Mouse (Mus musculus) heart, embryonic 16.5 days (tissue): Measurements from ENCODE around the gene Eea1. TPM values are rescaled to one million over a fixed set of nuclear protein-coding genes. Genes with fewer than 3 reads are reported as not detected.

Source experiments
- ATAC-seq: fragments of 200-750 bp; cut with Nextera tagmentation; replicated peaks from 2 replicates; pipeline ENCODE4 v1.8.0; 2017; ENCODE audit warnings: moderate number of reproducible peaks; ENCODE audit not compliant: insufficient read depth, low FRiP score; ENCODE audit errors: extremely low read depth
- H3K27ac ChIP-seq: fragments of 300-500 bp; sonication (generic); 2 replicates; pipeline ENCODE4 v1.5.1; 2014; ENCODE audit warnings: mild to moderate bottlenecking, low read length, control low read depth, moderate library complexity
- H3K27me3 ChIP-seq: fragments of 300-500 bp; sonication (generic); 2 replicates; pipeline ENCODE4 v1.6.1; 2014; ENCODE audit warnings: low read length, mixed read lengths; ENCODE audit not compliant: control insufficient read depth, insufficient read depth
- H3K36me3 ChIP-seq: fragments of 300-500 bp; sonication (generic); 2 replicates; pipeline ENCODE4 v1.6.1; 2014; ENCODE audit not compliant: control insufficient read depth, insufficient read depth
- H3K4me1 ChIP-seq: fragments of 300-500 bp; sonication (generic); 2 replicates; pipeline ENCODE4 v1.6.1; 2014; ENCODE audit warnings: low read length, mixed read lengths; ENCODE audit not compliant: control insufficient read depth, insufficient read depth
- H3K4me2 ChIP-seq: fragments of 300-500 bp; sonication (generic); 2 replicates; pipeline ENCODE4 v1.6.1; 2014; ENCODE audit warnings: low read depth, mild to moderate bottlenecking, control low read depth, low read length
- H3K4me3 ChIP-seq: fragments of 300-500 bp; sonication (generic); 2 replicates; pipeline ENCODE4 v1.5.1; 2014; ENCODE audit warnings: mild to moderate bottlenecking, control low read depth, low read length
- H3K9ac ChIP-seq: fragments of 300-500 bp; sonication (generic); 2 replicates; pipeline ENCODE4 v1.6.1; 2014; ENCODE audit warnings: low read length, control low read depth
- H3K9me3 ChIP-seq: fragments of 300-500 bp; sonication (generic); replicated peaks from 2 replicates; pipeline ENCODE4 v1.6.1; 2016; ENCODE audit warnings: low read length; ENCODE audit not compliant: control insufficient read depth
- WGBS: fragments of 180-500 bp; shearing (Covaris S2); extraction: QIAGEN DNeasy Blood & Tissue Kit; methylation state at CpG from one replicate; pipeline ENCODE4 v1.1.7; 2014; 5-methylcytosine and 5-hydroxymethylcytosine counted together
- polyA plus RNA-seq: library from polyadenylated mRNA; unstranded; fragments of >200 nt; fragmentation: Nextera tagmentation; extraction: Ambion mirVana; gene quantifications from 2 replicates; pipeline ENCODE4 v1.2.1, GENCODE M21; 2015

Eea1 gene
- polyA plus RNA-seq, 1 experiment from 2014 or later, result 16.2 TPM

- H3K9me3 ChIP-seq, result no peaks in the 10 kb centered on the region
- ATAC-seq, result peak; percentile 74
- peak overlapping the region; percentile 59 for H3K4me2 ChIP-seq
- H3K27ac ChIP-seq, result peak overlapping the region; percentile 90
- peak overlapping the region; percentile 64 for H3K9ac ChIP-seq
- no peaks in the 10 kb centered on the region for H3K27me3 ChIP-seq
- peak overlapping the region; percentile 35 for H3K4me3 ChIP-seq
- peaks cover 11% of the 10 kb centered on the region for H3K36me3 ChIP-seq
- H3K4me1 ChIP-seq, result peaks cover 23% of the 10 kb centered on the region
- 21% methylated on average over 3 of the region's 3 CpGs for WGBS
Observed at GRCm38 (mm10) chr10:95970744-95971212, 30.3 kb downstream of the Eea1 start.

GRCm38 (mm10) chr10:95971341-95971740, 30.9 kb downstream of the Eea1 start:
- no peaks in the 10 kb centered on the region; the same call in 1 of the 2 replicates for H3K9me3 ChIP-seq
- peak overlapping the region; percentile 59 for H3K4me2 ChIP-seq
- H3K9ac ChIP-seq, result no peak overlapping the region
- no peaks in the 10 kb centered on the region for H3K27me3 ChIP-seq
- 59% methylated on average over 4 of the region's 4 CpGs for WGBS
- peaks cover 15% of the 10 kb centered on the region for H3K36me3 ChIP-seq
- no peak overlapping the region for H3K4me3 ChIP-seq
- peaks cover 21% of the 10 kb centered on the region for H3K4me1 ChIP-seq
- peak overlapping the region; percentile 90 for H3K27ac ChIP-seq
- no peak for ATAC-seq

- Histone ChIP-seq H3K4me2 (no peak overlapping the region), H3K27ac (no peak overlapping the region), H3K4me3 (no peak overlapping the region), H3K27me3 (no peaks in the 10 kb centered on the region), H3K4me1 (peaks cover 21% of the 10 kb centered on the region), H3K9me3 (no peaks in the 10 kb centered on the region; the same call in 1 of the 2 replicates), H3K9ac (no peak overlapping the region), H3K36me3 (peaks cover 19% of the 10 kb centered on the region)
- WGBS, result 74% methylated on average over 3 of the region's 3 CpGs
- no peak for ATAC-seq
Observed at GRCm38 (mm10) chr10:95971942-95972341, 31.5 kb downstream of the Eea1 start.

GRCm38 (mm10) chr10:95974462-95974861, 34.0 kb downstream of the Eea1 start:
- no peak for ATAC-seq
- no peaks in the 10 kb centered on the region for H3K27me3 ChIP-seq
- no peak overlapping the region for H3K27ac ChIP-seq
- peaks cover 20% of the 10 kb centered on the region for H3K36me3 ChIP-seq
- H3K9ac ChIP-seq, result no peak overlapping the region
- no peak overlapping the region for H3K4me3 ChIP-seq
- H3K4me2 ChIP-seq, result no peak overlapping the region
- H3K4me1 ChIP-seq, result peaks cover 13% of the 10 kb centered on the region
- WGBS, result 86% methylated on average over 3 of the region's 3 CpGs
- H3K9me3 ChIP-seq, result no peaks in the 10 kb centered on the region; the same call in 1 of the 2 replicates

- 98% methylated on average over 2 of the region's 2 CpGs for WGBS
Observed at GRCm38 (mm10) chr10:95976798-95977197, 36.3 kb downstream of the Eea1 start.

GRCm38 (mm10) chr10:95989731-95990130, 49.3 kb downstream of the Eea1 start:
- Histone ChIP-seq H3K4me3 (no peak overlapping the region), H3K4me2 (no peak overlapping the region), H3K9me3 (no peaks in the 10 kb centered on the region), H3K27ac (no peak overlapping the region), H3K36me3 (no peaks in the 10 kb centered on the region), H3K27me3 (no peaks in the 10 kb centered on the region), H3K9ac (no peak overlapping the region), H3K4me1 (peaks cover 2% of the 10 kb centered on the region; the same call in 1 of the 2 replicates)
- WGBS, result 93% methylated on average over 1 of the region's 1 CpGs
- ATAC-seq, result no peak

More at GRCm38 (mm10) chr10:95976798-95977197, 36.3 kb downstream of the Eea1 start:
- H3K9me3 ChIP-seq, result no peaks in the 10 kb centered on the region; the same call in 1 of the 2 replicates
- H3K36me3 ChIP-seq, result peaks cover 20% of the 10 kb centered on the region
- no peak overlapping the region for H3K4me3 ChIP-seq
- H3K27me3 ChIP-seq, result no peaks in the 10 kb centered on the region
- H3K9ac ChIP-seq, result no peak overlapping the region
- no peak overlapping the region for H3K4me2 ChIP-seq
- ATAC-seq, result no peak
- H3K27ac ChIP-seq, result no peak overlapping the region
- H3K4me1 ChIP-seq, result no peaks in the 10 kb centered on the region

- no peak for ATAC-seq
- no peak overlapping the region for H3K9ac ChIP-seq
- H3K4me1 ChIP-seq, result peaks cover 2% of the 10 kb centered on the region; the same call in 1 of the 2 replicates
- H3K27ac ChIP-seq, result no peak overlapping the region
- H3K4me3 ChIP-seq, result no peak overlapping the region
- peaks cover 2% of the 10 kb centered on the region; the same call in 1 of the 2 replicates for H3K36me3 ChIP-seq
- no peaks in the 10 kb centered on the region for H3K9me3 ChIP-seq
- 66% methylated on average over 1 of the region's 1 CpGs for WGBS
- no peak overlapping the region for H3K4me2 ChIP-seq
- no peaks in the 10 kb centered on the region for H3K27me3 ChIP-seq
Observed at GRCm38 (mm10) chr10:95991176-95991575, 50.7 kb downstream of the Eea1 start.

GRCm38 (mm10) chr10:96000904-96001303, 60.5 kb downstream of the Eea1 start:
- no peak overlapping the region for H3K9ac ChIP-seq
- no peak for ATAC-seq
- H3K27ac ChIP-seq, result no peak overlapping the region
- peaks cover 12% of the 10 kb centered on the region for H3K36me3 ChIP-seq
- no peaks in the 10 kb centered on the region for H3K4me1 ChIP-seq
- H3K9me3 ChIP-seq, result no peaks in the 10 kb centered on the region
- H3K4me2 ChIP-seq, result no peak overlapping the region
- no peak overlapping the region for H3K4me3 ChIP-seq
- WGBS, result 60% methylated on average over 5 of the region's 5 CpGs
- no peaks in the 10 kb centered on the region for H3K27me3 ChIP-seq

- Histone ChIP-seq H3K9ac (no peak overlapping the region), H3K9me3 (no peaks in the 10 kb centered on the region), H3K4me3 (no peak overlapping the region), H3K4me1 (no peaks in the 10 kb centered on the region), H3K27me3 (no peaks in the 10 kb centered on the region), H3K36me3 (peaks cover 31% of the 10 kb centered on the region), H3K4me2 (no peak overlapping the region), H3K27ac (no peak overlapping the region)
- ATAC-seq, result no peak
Observed at GRCm38 (mm10) chr10:96015738-96016137, 75.3 kb downstream of the Eea1 start.
